Mouse (Mus musculus): ENCODE results near the gene Ier3. TPM values are rescaled to one million over a fixed set of nuclear protein-coding genes. Genes with fewer than 3 reads are reported as not detected.
"Not testable (repeated sequence)": the region's sequence is repeated elsewhere in the genome, so short reads cannot be mapped to it uniquely, and the experiment has no call there.

The Ier3 gene
- total RNA-seq, 2 experiments from 2014 or later = 19.2 to 36.5 TPM

GRCm38 (mm10) chr17:35836178-35836965 is 14.9 kb downstream of the Ier3 start:
- DNase-seq = peak; percentile 80 to 82

GRCm38 (mm10) chr17:35836991-35837422 is 15.5 kb downstream of the Ier3 start:
- peak; percentile 90 to 94 for DNase-seq

- DNase-seq = peak; percentile 49 to 74
Observed at GRCm38 (mm10) chr17:35837487-35837886, 16.0 kb downstream of the Ier3 start.

- DNase-seq = peak; percentile 98
Observed at GRCm38 (mm10) chr17:35838122-35838544, 16.6 kb downstream of the Ier3 start, which contains the start of gene Tubb5. Gene Tubb5, minus strand, starts transcription at chr17:35838306.

- DNase-seq = no peak
Observed at GRCm38 (mm10) chr17:35838570-35838969, 17.1 kb downstream of the Ier3 start.

- DNase-seq = not testable (repeated sequence)
Observed at GRCm38 (mm10) chr17:35839002-35839401, 17.5 kb downstream of the Ier3 start.

GRCm38 (mm10) chr17:35840561-35840960 is 19.1 kb downstream of the Ier3 start:
- DNase-seq = no peak

- DNase-seq = peak; percentile 98 to 99
Observed at GRCm38 (mm10) chr17:35841076-35841950, 19.8 kb downstream of the Ier3 start, which contains the start of gene Mdc1. Gene Mdc1, plus strand, starts transcription at chr17:35841515.

- DNase-seq = no peak
Observed at GRCm38 (mm10) chr17:35842006-35842405, 20.5 kb downstream of the Ier3 start.

- DNase-seq = no peak
Observed at GRCm38 (mm10) chr17:35843514-35843913, 22.0 kb downstream of the Ier3 start.

- peak in 1 of 2 experiments; percentile 50 for DNase-seq
Observed at GRCm38 (mm10) chr17:35848112-35848511, 26.6 kb downstream of the Ier3 start.

GRCm38 (mm10) chr17:35850974-35851373 is 29.5 kb downstream of the Ier3 start:
- DNase-seq = no peak

GRCm38 (mm10) chr17:35859371-35859770 is 37.9 kb downstream of the Ier3 start:
- no peak for DNase-seq

GRCm38 (mm10) chr17:35859835-35860234 is 38.4 kb downstream of the Ier3 start:
- DNase-seq = no peak

- DNase-seq = no peak
Observed at GRCm38 (mm10) chr17:35860831-35861197, 39.3 kb downstream of the Ier3 start.

- DNase-seq = peak; percentile 93 to 96
Observed at GRCm38 (mm10) chr17:35861198-35861857, 39.8 kb downstream of the Ier3 start, which contains the start of gene Nrm. Gene Nrm, plus strand, starts transcription at chr17:35861318.

GRCm38 (mm10) chr17:35864832-35865353 is 43.4 kb downstream of the Ier3 start:
- no peak for DNase-seq

GRCm38 (mm10) chr17:35865481-35866280 is 44.2 kb downstream of the Ier3 start, which contains the start of gene Ppp1r18:
Gene Ppp1r18, plus strand, starts transcription at chr17:35865593.
- peak; percentile 75 to 85 for DNase-seq

GRCm38 (mm10) chr17:35866281-35866831 is 44.9 kb downstream of the Ier3 start:
- peak; percentile 80 to 87 for DNase-seq
